Mouse (Mus musculus) lung, postnatal 25 days (tissue): Measurements from ENCODE around the gene Nkx2-5.
A peak's percentile ranks its signal among the peaks of the same experiment; 100 is the strongest.

ENCODE experiments used
- DNase-seq: peaks from one replicate; pipeline ENCODE4 v3.0.0; 2022; ENCODE audit warnings: low spot score

Gene Nkx2-5

GRCm38 (mm10) chr17:26844909-26845148 lies at the start of gene Nkx2-5:
Gene Nkx2-5, minus strand, starts transcription at chr17:26845009.
- DNase-seq = no peak

DNA sequence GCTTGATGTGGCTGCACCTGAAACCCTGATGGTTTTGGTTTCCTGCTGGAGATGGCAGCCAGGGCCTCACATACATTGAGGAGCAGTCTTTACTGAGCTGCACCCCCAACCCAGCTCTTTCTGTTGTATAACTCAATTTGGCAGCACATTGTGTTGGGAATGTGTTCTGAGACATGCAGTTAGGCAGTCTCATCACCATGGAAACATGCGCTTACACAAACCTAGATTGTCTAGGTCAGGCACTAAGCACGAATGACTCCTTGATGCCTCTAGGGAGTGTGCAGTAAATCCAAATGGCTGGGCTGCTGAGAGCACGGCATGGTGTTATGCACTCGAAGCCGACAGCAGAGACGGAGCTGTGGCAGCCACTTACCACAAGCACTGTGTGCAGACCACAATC lies 49.5 kb upstream of the Nkx2-5 start:
- DNase-seq = peak; percentile 16

DNA sequence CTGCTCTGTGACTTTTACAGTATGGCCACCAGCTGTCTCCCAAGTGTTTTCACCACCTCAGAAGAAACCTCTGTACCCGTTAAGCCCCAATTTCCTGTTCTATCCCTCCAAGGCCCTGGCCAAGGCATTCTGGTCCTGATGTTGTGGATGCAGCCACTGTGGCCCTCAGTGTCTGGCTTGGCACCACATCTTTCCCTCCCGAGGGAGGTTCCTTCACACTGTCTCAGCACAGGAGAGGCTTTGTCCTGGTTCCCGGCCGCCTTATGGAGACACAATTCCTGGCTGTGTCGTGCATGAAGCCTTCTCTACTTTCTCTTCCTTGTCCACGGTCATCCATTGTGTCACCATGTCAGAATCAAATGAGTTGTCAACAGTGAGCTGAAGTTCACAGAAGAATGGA lies 48.7 kb upstream of the Nkx2-5 start:
- no peak for DNase-seq

GRCm38 (mm10) chr17:26892635-26893375 lies 48.0 kb upstream of the Nkx2-5 start:
- no peak for DNase-seq

DNA sequence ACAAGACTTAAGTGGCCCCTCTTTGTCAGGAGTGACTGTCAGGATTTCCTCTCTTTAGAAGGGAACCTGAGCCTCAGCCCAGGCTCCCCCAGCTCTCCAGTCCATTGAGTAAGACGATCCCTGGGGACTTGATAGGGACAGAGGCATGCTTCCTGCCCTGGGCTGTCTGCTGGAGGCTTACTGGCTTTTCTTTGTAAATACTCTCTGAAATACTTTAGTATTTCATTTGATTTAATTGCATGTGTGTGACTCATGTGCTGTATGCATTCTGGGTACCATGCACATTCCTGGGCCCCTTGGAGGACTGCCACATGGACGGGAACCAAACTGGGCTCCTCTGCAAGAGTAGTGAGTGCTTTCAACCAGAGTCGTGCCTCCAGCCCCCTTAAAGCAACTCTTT lies 43.1 kb upstream of the Nkx2-5 start:
- no peak for DNase-seq

DNA sequence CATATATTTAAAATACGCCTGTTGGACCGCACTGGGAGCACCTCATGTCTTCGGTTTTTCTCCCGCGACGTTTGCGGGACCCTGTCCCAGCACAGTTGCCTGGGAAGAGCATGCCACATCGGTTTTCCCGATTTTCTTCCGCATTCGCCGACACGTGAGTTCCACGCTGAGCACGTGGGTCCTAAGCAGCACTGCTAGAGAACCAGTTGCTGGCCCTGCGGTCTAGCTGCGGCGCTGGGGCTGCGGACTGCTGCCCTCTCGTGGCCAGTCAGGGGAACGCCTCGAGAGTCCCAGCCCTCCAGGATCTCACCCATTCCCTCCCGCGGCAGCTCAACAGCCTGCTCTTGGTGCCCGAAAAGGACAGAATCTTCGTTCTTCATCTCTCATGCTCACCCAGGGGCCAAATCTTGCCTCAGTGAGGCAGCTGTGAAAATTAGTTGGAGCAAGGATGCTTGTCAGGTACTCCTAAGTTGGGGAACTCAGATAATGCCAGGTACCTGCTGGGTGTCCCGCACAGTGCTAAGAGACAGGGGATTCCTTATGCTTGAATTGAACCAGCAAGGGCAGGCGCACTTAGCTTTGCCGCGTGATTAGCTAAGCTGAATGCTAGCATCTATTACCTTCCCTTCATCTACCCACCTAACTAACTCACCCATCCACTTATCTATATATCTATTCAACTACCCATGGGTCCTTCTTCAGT lies 41.4 kb upstream of the Nkx2-5 start:
- DNase-seq = peak; percentile 87

- DNase-seq = peak; percentile 81
Observed at GRCm38 (mm10) chr17:26884995-26885926, 40.5 kb upstream of the Nkx2-5 start.

DNA sequence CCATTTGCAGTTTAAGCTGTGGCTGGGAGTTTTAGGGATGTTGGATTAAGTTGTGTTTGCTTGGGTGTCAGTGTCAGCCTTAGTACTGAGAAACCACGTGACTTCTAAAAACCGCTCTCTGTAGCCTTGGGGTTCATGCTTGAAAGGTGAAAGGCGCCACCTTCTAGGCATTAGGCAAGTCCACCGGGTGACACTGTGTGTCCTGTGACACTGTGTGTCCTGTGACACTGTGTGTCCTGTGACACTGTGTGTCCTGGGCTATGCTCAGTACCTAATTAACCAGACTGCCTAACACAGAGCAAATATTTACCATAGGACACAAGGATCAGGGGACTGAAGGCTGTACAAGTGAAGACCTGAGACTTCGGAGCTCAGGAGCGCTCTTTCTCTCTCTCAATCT lies 38.8 kb upstream of the Nkx2-5 start:
- DNase-seq = no peak

DNA sequence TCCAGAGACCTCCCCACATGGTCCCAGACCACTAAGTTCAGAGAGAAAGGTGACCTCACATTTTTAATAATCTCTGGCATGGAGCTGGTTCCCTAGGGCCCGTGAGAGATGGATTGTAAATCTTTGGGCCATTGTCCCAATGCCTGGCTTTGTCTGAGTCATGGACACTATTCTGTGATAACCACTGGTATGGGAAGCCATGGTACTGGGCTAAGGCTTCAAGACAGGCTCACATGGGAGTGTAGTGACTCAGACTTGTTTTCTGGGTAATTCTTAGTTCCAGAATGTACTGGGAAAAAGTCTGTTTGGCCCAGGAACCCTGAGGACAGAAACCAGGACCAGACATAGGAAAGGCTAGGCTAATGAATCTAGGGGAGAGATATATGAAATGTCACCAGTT lies 37.9 kb upstream of the Nkx2-5 start:
- no peak for DNase-seq

DNA sequence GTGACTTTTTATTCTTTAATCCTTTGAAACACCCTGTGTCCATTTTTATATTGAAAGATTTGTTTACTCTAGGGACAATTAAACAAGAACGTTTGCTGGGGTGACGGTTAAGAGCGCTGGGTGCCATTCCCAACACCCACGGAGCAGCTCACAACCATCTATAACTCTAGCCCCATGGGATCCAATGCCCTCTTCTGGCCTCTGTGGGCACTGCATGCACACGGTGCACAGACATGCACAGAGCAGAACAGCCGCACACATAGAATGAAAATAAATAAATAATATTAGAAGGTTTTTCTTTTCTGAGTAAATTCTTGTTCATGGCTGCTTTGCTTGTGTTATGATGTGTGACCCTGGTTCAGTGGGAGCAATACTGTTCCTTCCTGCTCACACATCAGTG lies 34.4 kb upstream of the Nkx2-5 start:
- DNase-seq = no peak

GRCm38 (mm10) chr17:26877927-26878326 lies 33.1 kb upstream of the Nkx2-5 start:
- no peak for DNase-seq

DNA sequence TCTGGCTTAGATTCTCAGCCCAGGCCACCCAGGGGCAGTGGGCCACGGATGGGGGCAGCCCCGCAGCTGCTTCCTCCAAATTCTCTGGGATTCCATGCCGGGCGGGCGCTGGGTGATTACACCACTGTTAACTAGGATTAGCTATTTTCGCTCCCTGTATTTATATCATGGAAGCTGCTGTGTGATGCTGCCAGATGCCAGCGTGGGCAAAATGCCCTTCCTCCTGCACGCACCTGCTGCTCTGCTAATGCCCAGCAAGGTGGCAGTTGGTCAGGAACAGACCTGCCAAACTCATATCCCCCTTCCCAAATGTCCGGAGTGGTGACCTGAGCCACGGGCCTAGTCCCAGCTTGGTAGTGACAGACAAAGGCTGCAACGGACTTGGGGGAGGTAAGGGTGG lies 29.7 kb upstream of the Nkx2-5 start:
- no peak for DNase-seq

DNA sequence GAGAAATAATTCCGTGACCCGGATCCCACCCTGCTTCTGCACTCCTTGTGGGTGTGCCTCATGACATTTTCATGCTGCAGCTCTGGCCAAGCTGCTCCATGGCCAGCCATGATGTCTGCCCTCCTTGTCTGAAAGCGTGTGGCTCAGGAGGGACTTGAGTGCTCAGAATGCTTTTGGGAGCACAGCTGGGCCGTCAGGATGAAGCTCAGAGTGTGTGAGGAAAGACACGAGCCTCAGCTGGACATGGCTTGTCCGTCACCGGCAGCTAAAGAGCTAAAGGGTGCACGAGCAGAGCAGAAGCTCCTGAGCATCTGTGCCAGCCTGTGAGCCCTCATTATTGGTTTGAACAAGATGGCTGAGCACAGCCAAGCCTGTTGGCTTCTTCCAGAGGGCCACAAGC lies 28.7 kb upstream of the Nkx2-5 start:
- no peak for DNase-seq

- DNase-seq = no peak
Observed at GRCm38 (mm10) chr17:26872870-26873269, 28.1 kb upstream of the Nkx2-5 start.

- DNase-seq = no peak
Observed at GRCm38 (mm10) chr17:26868756-26869155, 23.9 kb upstream of the Nkx2-5 start.

- no peak for DNase-seq
Observed at GRCm38 (mm10) chr17:26865156-26865555, 20.3 kb upstream of the Nkx2-5 start.

- DNase-seq = no peak
Observed at GRCm38 (mm10) chr17:26864343-26864742, 19.5 kb upstream of the Nkx2-5 start.

DNA sequence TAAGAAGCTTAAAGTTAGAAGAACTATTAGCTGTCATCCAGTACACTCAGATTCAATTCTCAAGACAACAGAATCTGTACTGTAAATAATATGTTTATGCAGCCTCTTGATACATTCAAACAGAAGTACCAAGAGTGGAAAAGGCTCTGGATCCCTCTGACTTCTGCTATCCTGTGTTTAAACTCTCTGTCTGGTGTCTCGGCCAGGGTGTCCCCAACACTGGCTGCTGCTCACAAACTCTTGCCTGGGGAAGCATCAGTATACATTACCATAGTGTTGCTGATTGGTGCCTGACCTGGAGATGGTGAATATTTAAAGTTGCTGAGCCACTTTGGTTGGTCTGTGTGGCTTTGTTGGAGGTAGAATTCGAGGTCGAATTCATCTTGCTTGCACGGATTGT lies 17.0 kb upstream of the Nkx2-5 start:
- DNase-seq = no peak

DNA sequence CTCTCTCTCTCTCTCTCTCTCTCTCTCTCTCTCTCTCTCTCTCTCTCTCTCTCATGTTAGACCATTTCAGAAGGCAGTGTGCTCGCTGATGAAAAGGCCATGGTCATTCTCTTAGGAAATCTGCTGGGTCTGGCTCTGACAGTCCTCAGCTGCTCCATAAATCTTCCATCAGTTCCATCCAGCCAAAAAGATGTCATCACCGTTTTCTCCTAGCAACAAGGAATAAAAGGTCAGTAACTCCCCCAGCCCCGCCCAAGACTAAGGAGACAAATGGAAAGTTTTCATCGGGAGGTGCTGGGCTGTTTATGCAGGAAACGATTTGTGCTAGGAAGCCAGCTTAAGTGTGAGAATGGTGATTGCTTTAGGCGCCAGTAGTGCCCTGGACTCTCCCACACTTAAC lies 16.6 kb upstream of the Nkx2-5 start:
- DNase-seq = peak; percentile 69

GRCm38 (mm10) chr17:26860906-26861305 lies 16.1 kb upstream of the Nkx2-5 start:
- DNase-seq = no peak

DNA sequence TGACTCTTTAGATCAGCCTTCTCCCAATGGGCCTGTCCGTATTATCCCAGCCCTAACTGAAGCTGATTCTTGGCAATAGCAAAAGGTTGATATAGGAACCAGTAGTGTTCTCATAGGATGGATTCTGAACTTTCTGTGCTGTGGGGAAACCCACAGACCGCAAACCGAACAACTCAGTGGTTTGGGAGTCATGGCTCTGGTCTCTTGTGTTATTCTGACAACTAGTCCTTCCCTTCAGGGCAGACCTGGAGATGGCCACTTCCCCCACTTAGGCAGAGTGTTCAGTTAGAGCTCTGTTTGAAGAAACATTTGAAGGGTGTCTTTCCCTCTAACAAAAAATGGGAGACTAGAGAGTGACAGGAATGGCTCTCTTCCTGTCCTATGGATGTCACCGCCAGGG lies 7.5 kb upstream of the Nkx2-5 start:
- no peak for DNase-seq

DNA sequence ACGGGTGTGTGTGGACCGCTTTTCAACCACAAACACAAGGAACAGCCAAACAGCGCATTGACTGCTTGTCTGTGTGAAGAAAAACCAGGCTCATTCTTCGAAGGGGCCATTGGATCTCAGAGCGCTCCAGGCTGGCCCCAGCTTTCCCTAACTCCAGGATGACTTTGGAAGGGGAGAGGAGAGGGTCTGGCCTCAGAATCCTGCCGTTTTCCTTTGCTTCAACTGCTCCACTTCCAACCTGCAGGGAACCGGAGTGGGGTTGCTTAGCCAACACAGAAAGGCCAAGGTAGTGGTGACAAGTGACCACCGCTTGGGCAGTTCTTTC lies 6.3 kb upstream of the Nkx2-5 start:
- DNase-seq = no peak
